Mouse (Mus musculus) MEL (cell line): Measurements from ENCODE around the gene Ccna1. TPM values are rescaled to one million over a fixed set of nuclear protein-coding genes. Genes with fewer than 3 reads are reported as not detected.

ENCODE experiments used
- DNase-seq: peaks from one replicate; pipeline ENCODE4 v3.0.0; 2011; ENCODE audit warnings: low read depth, low spot score
- H3K27ac ChIP-seq: 2 replicates; pipeline ENCODE4 v1.5.1; 2012; ENCODE audit warnings: low read depth, mild to moderate bottlenecking, control low read depth, low read length, moderate library complexity; ENCODE audit not compliant: control insufficient read depth
- H3K27me3 ChIP-seq, 2 experiments: fragments of 150-350 bp in 1 of 2; sonication (generic) in 1 of 2; 2 replicates each; pipeline ENCODE4 v1.6.1; 2012; ENCODE audit warnings: low read length in 2 of 2, mild to moderate bottlenecking in 2 of 2, improper control_type of control experiment in 1 of 2, moderate library complexity in 1 of 2; ENCODE audit not compliant: insufficient read depth in 2 of 2, control insufficient read depth in 1 of 2
- H3K36me3 ChIP-seq, 2 experiments: 2 replicates each; pipeline ENCODE4 v1.6.1; 2012 to 2014; ENCODE audit warnings: low read length in 2 of 2, improper control_type of control experiment in 1 of 2, inconsistent platforms in 1 of 2, mild to moderate bottlenecking in 1 of 2; ENCODE audit not compliant: insufficient read depth in 2 of 2, control insufficient read depth in 1 of 2
- H3K4me1 ChIP-seq, 2 experiments: fragments of 150-350 bp in 1 of 2; sonication (generic) in 1 of 2; 2 replicates each; pipeline ENCODE4 v1.6.1; 2012; ENCODE audit warnings: low read length in 2 of 2, improper control_type of control experiment in 1 of 2, mild to moderate bottlenecking in 1 of 2; ENCODE audit not compliant: insufficient read depth in 2 of 2, control insufficient read depth in 1 of 2
- H3K4me3 ChIP-seq, 2 experiments: fragments of 150-350 bp in 1 of 2; sonication (generic) in 1 of 2; 2 replicates each; pipeline ENCODE4 v1.5.1; 2012; ENCODE audit warnings: low read depth in 2 of 2, low read length in 2 of 2, mild to moderate bottlenecking in 2 of 2, moderate library complexity in 2 of 2, control low read depth in 1 of 2, improper control_type of control experiment in 1 of 2; ENCODE audit not compliant: control insufficient read depth in 1 of 2, insufficient read depth in 1 of 2
- H3K79me2 ChIP-seq: 2 replicates; pipeline ENCODE4 v1.6.1; 2012; ENCODE audit warnings: mild to moderate bottlenecking, low read length, moderate library complexity; ENCODE audit not compliant: control insufficient read depth, poor library complexity, insufficient read depth
- H3K9ac ChIP-seq: 2 replicates; pipeline ENCODE4 v1.6.1; 2012; ENCODE audit warnings: low read depth, mild to moderate bottlenecking, control low read depth, low read length, moderate library complexity; ENCODE audit not compliant: control insufficient read depth, poor library complexity, severe bottlenecking
- H3K9me3 ChIP-seq: fragments of 150-350 bp; sonication (generic); replicated peaks from 2 replicates; pipeline ENCODE4 v1.6.1; 2012; ENCODE audit warnings: mild to moderate bottlenecking, low read length, improper control_type of control experiment, moderate library complexity; ENCODE audit not compliant: insufficient read depth
- BHLHE40 ChIP-seq: IDR thresholded peaks from 2 replicates; pipeline ENCODE4 v1.6.1; 2012; ENCODE audit warnings: low read depth, mild to moderate bottlenecking, inconsistent platforms, low read length, improper control_type of control experiment, borderline replicate concordance
- CTCF ChIP-seq, 3 experiments: IDR thresholded peaks in 2 of 3; conservative IDR thresholded peaks in 1 of 3; 2 replicates each; pipeline ENCODE4 v1.5.1; 2011 to 2012; ENCODE audit warnings: low read length in 3 of 3, low read depth in 2 of 3, mild to moderate bottlenecking in 2 of 3, improper control_type of control experiment in 1 of 3, inconsistent platforms in 1 of 3, mixed read lengths in 1 of 3, moderate library complexity in 1 of 3; ENCODE audit not compliant: control insufficient read depth in 1 of 3, insufficient read depth in 1 of 3, poor library complexity in 1 of 3, severe bottlenecking in 1 of 3
- E2F4 ChIP-seq: IDR thresholded peaks from 2 replicates; pipeline ENCODE4 v1.6.1; 2011; ENCODE audit warnings: low read depth, low read length, improper control_type of control experiment, borderline replicate concordance
- ELF1 ChIP-seq: IDR thresholded peaks from 2 replicates; pipeline ENCODE4 v1.6.1; 2014; ENCODE audit warnings: low read depth, mild to moderate bottlenecking, inconsistent platforms, low read length, improper control_type of control experiment, moderate library complexity
- EP300 ChIP-seq, 2 experiments: IDR thresholded peaks; 2 replicates each; pipeline ENCODE4 v1.6.1; 2011; ENCODE audit warnings: improper control_type of control experiment in 2 of 2, low read length in 2 of 2, low read depth in 1 of 2, mild to moderate bottlenecking in 1 of 2
- ETS1 ChIP-seq: IDR thresholded peaks from 2 replicates; pipeline ENCODE4 v1.6.1; 2012; ENCODE audit warnings: low read depth, mild to moderate bottlenecking, inconsistent platforms, low read length, improper control_type of control experiment, moderate library complexity
- HCFC1 ChIP-seq: IDR thresholded peaks from 2 replicates; pipeline ENCODE4 v1.6.1; 2012; ENCODE audit warnings: low read depth, mild to moderate bottlenecking, inconsistent platforms, low read length, improper control_type of control experiment, moderate library complexity
- JUND ChIP-seq: IDR thresholded peaks from 2 replicates; pipeline ENCODE4 v1.6.1; 2011; ENCODE audit warnings: low read depth, mild to moderate bottlenecking, improper control_type of control experiment, low read length
- MAFK ChIP-seq: IDR thresholded peaks from 2 replicates; pipeline ENCODE4 v1.6.1; 2011; ENCODE audit warnings: low read depth, mild to moderate bottlenecking, low read length, improper control_type of control experiment, borderline replicate concordance
- NRF1 ChIP-seq: IDR thresholded peaks from 2 replicates; pipeline ENCODE4 v1.6.1; 2014; ENCODE audit warnings: low read depth, mild to moderate bottlenecking, inconsistent platforms, low read length, improper control_type of control experiment, moderate library complexity; ENCODE audit not compliant: poor library complexity, insufficient read depth, severe bottlenecking
- POLR2AphosphoS2 ChIP-seq: IDR thresholded peaks from 2 replicates; pipeline ENCODE4 v1.6.1; 2011; ENCODE audit warnings: low read length, improper control_type of control experiment
- RCOR1 ChIP-seq: IDR thresholded peaks from 2 replicates; pipeline ENCODE4 v1.6.1; 2012; ENCODE audit warnings: low read depth, mild to moderate bottlenecking, inconsistent platforms, low read length, improper control_type of control experiment
- SIN3A ChIP-seq: IDR thresholded peaks from 2 replicates; pipeline ENCODE4 v1.6.1; 2012; ENCODE audit warnings: low read length, improper control_type of control experiment, inconsistent platforms
- SMC3 ChIP-seq: IDR thresholded peaks from 2 replicates; pipeline ENCODE4 v1.6.1; 2011; ENCODE audit warnings: low read depth, low read length, improper control_type of control experiment
- UBTF ChIP-seq: IDR thresholded peaks from 2 replicates; pipeline ENCODE4 v1.6.1; 2012; ENCODE audit warnings: low read depth, mild to moderate bottlenecking, inconsistent platforms, low read length, improper control_type of control experiment, moderate library complexity, borderline replicate concordance; ENCODE audit not compliant: insufficient read depth
- ZC3H11A ChIP-seq: IDR thresholded peaks from 2 replicates; pipeline ENCODE4 v1.6.1; 2012; ENCODE audit warnings: low read depth, mild to moderate bottlenecking, inconsistent platforms, low read length, improper control_type of control experiment
- ZKSCAN1 ChIP-seq: IDR thresholded peaks from 2 replicates; pipeline ENCODE4 v1.6.1; 2012; ENCODE audit warnings: low read depth, mild to moderate bottlenecking, inconsistent platforms, low read length, improper control_type of control experiment, moderate library complexity
- polyA plus RNA-seq, 2 experiments: library from polyadenylated mRNA; stranded (reverse) in 1 of 2; unstranded in 1 of 2; fragments of >175 nt in 1 of 2; fragments of >200 nt in 1 of 2; gene quantifications; 2 replicates each; pipeline versions ENCODE4 v1.2.1 to v1.2.4; 2012; ENCODE audit warnings: low replicate concordance in 2 of 2, low read depth in 1 of 2; ENCODE audit not compliant: insufficient read length in 2 of 2, insufficient read depth in 1 of 2, missing spikeins in 1 of 2
- total RNA-seq: library from RNA; depleted of rRNA; stranded (reverse); fragments of 300-350 nt; gene quantifications from 2 replicates; pipeline ENCODE4 v1.2.3, GENCODE M21; 2012

The Ccna1 gene
- total and polyA plus RNA-seq, 3 experiments, result not detected

DNA sequence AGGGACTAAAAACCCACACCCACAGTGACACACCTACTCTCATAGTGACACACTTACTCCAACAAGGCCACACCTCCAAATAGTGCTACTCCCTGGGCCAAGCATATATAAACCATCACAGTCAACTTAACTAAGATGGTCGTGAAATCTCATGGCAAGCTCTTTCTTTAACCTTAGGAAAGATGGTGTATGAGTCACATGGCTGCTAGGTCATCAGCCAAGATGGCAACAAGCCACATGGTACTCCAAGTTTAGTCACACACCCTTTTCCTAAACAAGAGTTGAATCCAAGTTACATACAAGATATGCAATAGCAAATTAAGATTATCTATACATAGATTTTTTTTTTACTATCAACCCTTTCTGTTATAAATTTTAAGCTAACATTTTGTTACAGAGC lies 37.9 kb upstream of the Ccna1 start:
- Histone ChIP-seq H3K36me3 (no peaks in the 10 kb centered on the region), H3K9ac (no peak overlapping the region), H3K27me3 (no peaks in the 10 kb centered on the region; a peak in 2 of 4 replicates), H3K27ac (no peak overlapping the region), H3K4me1 (peaks cover 0 to 3% of the 10 kb centered on the region in 2 experiments; a peak in 1 of 4 replicates), H3K79me2 (no peaks in the 10 kb centered on the region), H3K4me3 (no peak overlapping the region), H3K9me3 (no peaks in the 10 kb centered on the region)
- no peak for DNase-seq
- TF ChIP-seq CTCF (IDR thresholded peaks at IDR 0.05 in 2 of 3, conservative IDR thresholded peaks at IDR 0.05 in 1 of 3; ENCODE audit: control insufficient read depth in 1 of 3, insufficient read depth in 1 of 3, low read depth in 2 of 3, low read length in 3 of 3, poor library complexity in 1 of 3, severe bottlenecking in 1 of 3), result no peak
- TF ChIP-seq MAFK, result no peak
- no peak for TF ChIP-seq SIN3A
- TF ChIP-seq ZC3H11A, result no peak
- no peak for TF ChIP-seq E2F4
- no peak for TF ChIP-seq ETS1
- TF ChIP-seq JUND, result no peak
- TF ChIP-seq SMC3, result no peak
- TF ChIP-seq EP300 (IDR thresholded peaks at IDR 0.05; ENCODE audit: low read depth in 1 of 2, low read length in 2 of 2), result no peak
- no peak for TF ChIP-seq RCOR1
- no peak for TF ChIP-seq ZKSCAN1

DNA sequence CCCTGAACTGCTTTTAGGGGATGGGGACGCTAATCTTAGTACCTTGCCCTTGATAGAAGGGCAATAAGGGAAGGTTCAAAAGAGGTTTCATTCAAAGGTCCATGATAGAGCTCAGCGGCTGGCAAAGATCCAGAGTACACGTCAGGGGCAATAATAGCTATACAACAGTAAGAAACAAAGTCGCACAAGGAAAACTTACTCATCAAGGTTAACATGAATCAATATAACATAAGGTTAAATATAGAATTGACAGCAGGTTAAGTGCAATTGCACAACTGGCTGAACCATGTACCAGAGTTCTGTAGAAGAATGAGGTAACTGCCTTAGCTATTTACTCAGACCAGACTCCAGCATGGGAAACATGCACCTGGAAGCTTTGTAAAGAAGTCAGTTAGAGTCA lies 34.0 kb upstream of the Ccna1 start:
- H3K36me3 ChIP-seq, result 0 out of 4 replicates have a peak, but pooled peaks cover 0 to 2% of the 10 kb centered on the region in 2 experiments
- no peaks in the 10 kb centered on the region for H3K9me3 ChIP-seq
- TF ChIP-seq ELF1, result no peak
- no peak for TF ChIP-seq POLR2AphosphoS2
- TF ChIP-seq RCOR1, result no peak
- TF ChIP-seq HCFC1, result no peak
- no peak for TF ChIP-seq BHLHE40
- no peak for TF ChIP-seq SMC3
- TF ChIP-seq NRF1, result no peak
- TF ChIP-seq UBTF, result no peak
- no peak for TF ChIP-seq ZKSCAN1
- no peak overlapping the region for H3K27ac ChIP-seq
- H3K4me3 ChIP-seq, result no peak overlapping the region
- H3K4me1 ChIP-seq, result peaks cover 6% of the 10 kb centered on the region in 2 experiments; a peak in 2 of 4 replicates
- no peak for DNase-seq
- no peak overlapping the region for H3K9ac ChIP-seq
- no peaks in the 10 kb centered on the region for H3K79me2 ChIP-seq
- no peaks in the 10 kb centered on the region; a peak in 1 of 4 replicates for H3K27me3 ChIP-seq
